Mouse (Mus musculus): ENCODE measurements around the gene Slc5a5. TPM values are rescaled to one million over a fixed set of nuclear protein-coding genes. Genes with fewer than 3 reads are reported as not detected.

Slc5a5 gene
- total and polyA plus RNA-seq, 3 experiments = 0.28 TPM; not detected in 2

DNA sequence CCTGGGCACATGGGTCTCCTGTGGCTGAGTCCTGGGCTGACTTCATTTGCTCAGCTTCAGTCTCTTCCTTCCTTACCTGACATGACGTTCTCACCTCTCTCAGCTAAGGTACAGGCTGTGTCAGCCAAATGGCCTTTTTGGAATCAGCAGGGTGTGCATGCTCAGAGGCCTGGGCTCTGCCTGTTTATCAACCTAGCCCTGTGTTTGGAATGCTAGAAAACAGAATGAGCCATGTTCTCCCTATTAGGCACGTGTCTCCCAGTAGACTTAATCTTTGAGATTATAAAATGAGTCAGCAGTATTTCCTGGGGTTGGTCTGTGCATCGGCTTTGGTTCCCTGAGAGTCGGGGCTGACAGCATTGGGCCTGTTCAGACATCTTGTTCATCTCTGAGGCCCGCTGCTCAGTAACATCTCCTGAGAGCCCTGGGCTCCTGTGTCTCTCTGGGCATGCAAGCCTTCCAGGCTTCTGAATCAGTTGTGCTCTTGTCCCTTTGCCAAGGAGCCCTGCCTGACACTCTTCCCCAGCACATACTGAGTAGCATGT, 36.3 kb upstream of the Slc5a5 start:
- Histone ChIP-seq H3K9me3 (replicated peaks) (no peaks in the 10 kb centered on the region), H3K27me3 (ENCODE audit: insufficient read depth, low read length) (peaks cover 34% of the 10 kb centered on the region), H3K36me3 (replicated peaks) (no peaks in the 10 kb centered on the region), H3K4me1 (ENCODE audit: insufficient read depth, low read depth, low read length) (peaks cover 9% of the 10 kb centered on the region), H3K4me3 (ENCODE audit: low read depth, low read length) (no peak overlapping the region)
- DNase-seq (ENCODE audit: low spot score) = no peak
- TF ChIP-seq GATA2 (IDR thresholded peaks at IDR 0.05; ENCODE audit: borderline replicate concordance, low read depth, low read length) = no peak
- no peak for ATAC-seq (ENCODE audit: extremely low read depth, insufficient number of reproducible peaks, low FRiP score, poor library complexity, severe bottlenecking)

DNA sequence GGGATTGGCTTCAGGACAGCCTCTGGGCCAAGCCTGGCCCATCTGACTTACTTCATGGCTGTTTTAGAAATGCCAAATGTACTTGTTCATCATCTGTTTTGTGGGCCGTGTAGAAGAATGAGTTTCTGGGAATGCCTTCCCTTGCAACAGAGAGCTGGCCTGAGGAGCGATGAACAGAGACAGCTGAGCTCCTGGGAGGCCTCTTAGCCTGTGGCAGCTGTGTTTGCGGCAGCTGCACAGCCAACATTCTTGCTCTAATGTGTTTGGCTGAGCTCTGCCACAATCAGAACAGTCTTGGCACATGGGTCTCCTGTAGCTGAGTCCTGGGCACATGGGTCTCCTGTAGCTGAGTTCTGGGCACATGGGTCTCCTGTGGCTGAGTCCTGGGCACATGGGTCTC, 35.5 kb upstream of the Slc5a5 start:
- Histone ChIP-seq H3K4me1 (ENCODE audit: insufficient read depth, low read depth, low read length) (peaks cover 9% of the 10 kb centered on the region), H3K4me3 (ENCODE audit: low read depth, low read length) (no peak overlapping the region), H3K36me3 (replicated peaks) (no peaks in the 10 kb centered on the region), H3K27me3 (ENCODE audit: insufficient read depth, low read length) (peaks cover 34% of the 10 kb centered on the region), H3K9me3 (replicated peaks) (no peaks in the 10 kb centered on the region)
- DNase-seq (ENCODE audit: low spot score) (no peak), ATAC-seq (ENCODE audit: extremely low read depth, insufficient number of reproducible peaks, low FRiP score, poor library complexity, severe bottlenecking) (no peak)
- TF ChIP-seq GATA2 (IDR thresholded peaks at IDR 0.05; ENCODE audit: borderline replicate concordance, low read depth, low read length) = no peak
- no peak for TF ChIP-seq TAL1 (conservative IDR thresholded peaks at IDR 0.05; ENCODE audit: low read depth, low read length)
- no peak for TF ChIP-seq GATA1 (IDR thresholded peaks at IDR 0.05; ENCODE audit: borderline replicate concordance, low read length)
- no peak for TF ChIP-seq CTCF (IDR thresholded peaks at IDR 0.05; ENCODE audit: low read depth, low read length)
- TF ChIP-seq POLR2AphosphoS5 (IDR thresholded peaks at IDR 0.05; ENCODE audit: insufficient replicate concordance, low read depth, low read length) = no peak

DNA sequence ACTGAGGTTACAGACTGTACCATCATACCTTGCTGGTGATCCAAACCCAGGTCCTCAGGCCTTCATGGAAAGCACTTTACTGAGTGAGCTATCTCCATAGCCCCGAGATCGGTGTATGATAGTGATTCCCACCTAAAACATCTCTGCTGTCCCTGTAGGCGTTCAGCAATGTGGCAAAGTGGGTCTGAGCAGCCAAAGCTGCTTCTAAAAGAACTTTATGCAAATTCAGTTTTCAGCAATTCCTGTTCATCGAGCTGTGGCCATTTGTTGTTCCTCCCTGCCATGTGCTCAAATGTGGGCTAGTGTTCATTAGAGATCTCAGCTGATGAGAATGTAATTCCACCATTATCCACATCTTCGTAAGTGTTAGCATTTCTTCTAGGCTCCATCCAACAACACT, 33.8 kb upstream of the Slc5a5 start:
- Histone ChIP-seq H3K27me3 (ENCODE audit: insufficient read depth, low read length) (peaks cover 26% of the 10 kb centered on the region), H3K36me3 (replicated peaks) (peaks cover 6% of the 10 kb centered on the region), H3K9me3 (replicated peaks) (no peaks in the 10 kb centered on the region), H3K4me3 (ENCODE audit: low read depth, low read length) (no peak overlapping the region), H3K4me1 (ENCODE audit: insufficient read depth, low read depth, low read length) (peaks cover 9% of the 10 kb centered on the region)
- TF ChIP-seq GATA1 (IDR thresholded peaks at IDR 0.05; ENCODE audit: borderline replicate concordance, low read length) = no peak
- TF ChIP-seq POLR2AphosphoS5 (IDR thresholded peaks at IDR 0.05; ENCODE audit: insufficient replicate concordance, low read depth, low read length) = no peak
- no peak for TF ChIP-seq TAL1 (conservative IDR thresholded peaks at IDR 0.05; ENCODE audit: low read depth, low read length)
- no peak for TF ChIP-seq CTCF (IDR thresholded peaks at IDR 0.05; ENCODE audit: low read depth, low read length)
- no peak for TF ChIP-seq GATA2 (IDR thresholded peaks at IDR 0.05; ENCODE audit: borderline replicate concordance, low read depth, low read length)
- DNase-seq (ENCODE audit: low spot score) (no peak), ATAC-seq (ENCODE audit: extremely low read depth, insufficient number of reproducible peaks, low FRiP score, poor library complexity, severe bottlenecking) (no peak)

DNA sequence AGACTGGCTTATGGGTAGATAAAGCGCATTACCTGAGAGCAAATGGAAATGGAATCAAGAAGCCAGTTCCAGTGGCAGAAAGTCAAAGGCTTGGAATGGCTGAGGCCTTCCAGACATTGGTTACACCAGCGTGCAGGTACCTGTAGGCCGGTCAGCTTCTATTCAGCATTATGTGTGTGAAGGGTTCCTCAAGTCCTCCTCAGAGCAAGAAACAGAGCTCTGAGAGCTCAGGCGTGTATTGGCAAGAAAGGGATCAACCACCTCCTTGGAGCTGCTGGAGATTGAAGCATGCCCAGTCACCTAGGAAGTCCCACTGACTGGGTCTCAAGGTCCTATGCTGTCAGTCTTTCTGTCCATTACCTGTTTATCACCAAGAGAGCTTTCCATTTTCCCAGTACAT, 33.2 kb upstream of the Slc5a5 start:
- H3K4me1 ChIP-seq (ENCODE audit: insufficient read depth, low read depth, low read length) = peaks cover 9% of the 10 kb centered on the region
- no peak overlapping the region for H3K4me3 ChIP-seq (ENCODE audit: low read depth, low read length)
- ATAC-seq (ENCODE audit: extremely low read depth, insufficient number of reproducible peaks, low FRiP score, poor library complexity, severe bottlenecking) (no peak), DNase-seq (ENCODE audit: low spot score) (no peak)
- TF ChIP-seq TAL1 (conservative IDR thresholded peaks at IDR 0.05; ENCODE audit: low read depth, low read length) (no peak), GATA2 (IDR thresholded peaks at IDR 0.05; ENCODE audit: borderline replicate concordance, low read depth, low read length) (no peak), POLR2AphosphoS5 (IDR thresholded peaks at IDR 0.05; ENCODE audit: insufficient replicate concordance, low read depth, low read length) (no peak), CTCF (IDR thresholded peaks at IDR 0.05; ENCODE audit: low read depth, low read length) (no peak), GATA1 (IDR thresholded peaks at IDR 0.05; ENCODE audit: borderline replicate concordance, low read length) (no peak)
- no peaks in the 10 kb centered on the region for H3K9me3 ChIP-seq (replicated peaks)
- peaks cover 12% of the 10 kb centered on the region for H3K36me3 ChIP-seq (replicated peaks)
- peaks cover 24% of the 10 kb centered on the region for H3K27me3 ChIP-seq (ENCODE audit: insufficient read depth, low read length)

DNA sequence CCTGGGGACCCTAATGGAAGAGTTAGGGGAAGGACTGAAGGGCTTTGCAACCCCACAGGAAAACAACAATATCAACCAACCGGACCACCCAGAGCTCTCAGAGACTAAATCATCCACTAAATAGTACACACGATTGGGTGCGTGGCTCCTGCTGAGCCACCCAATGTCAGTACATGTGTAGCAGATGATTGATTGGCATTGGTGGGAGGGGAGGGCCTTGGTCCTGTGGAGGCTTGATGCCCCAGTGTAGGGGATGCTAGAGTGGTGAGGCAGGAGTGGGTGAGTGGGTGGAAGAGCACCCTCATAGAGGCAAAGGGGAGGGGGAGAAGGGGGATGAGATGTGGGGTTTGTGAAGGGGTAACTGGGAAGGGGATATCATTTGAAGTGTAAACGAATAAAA, 31.6 kb upstream of the Slc5a5 start:
- no peak overlapping the region for H3K4me3 ChIP-seq (ENCODE audit: low read depth, low read length)
- no peak for DNase-seq (ENCODE audit: low spot score)
- peaks cover 23% of the 10 kb centered on the region for H3K36me3 ChIP-seq (replicated peaks)
- no peak for ATAC-seq (ENCODE audit: extremely low read depth, insufficient number of reproducible peaks, low FRiP score, poor library complexity, severe bottlenecking)
- no peaks in the 10 kb centered on the region for H3K9me3 ChIP-seq (replicated peaks)
- H3K4me1 ChIP-seq (ENCODE audit: insufficient read depth, low read depth, low read length) = peaks cover 8% of the 10 kb centered on the region
- peaks cover 15% of the 10 kb centered on the region for H3K27me3 ChIP-seq (ENCODE audit: insufficient read depth, low read length)
- TF ChIP-seq TAL1 (conservative IDR thresholded peaks at IDR 0.05; ENCODE audit: low read depth, low read length) (no peak), GATA2 (IDR thresholded peaks at IDR 0.05; ENCODE audit: borderline replicate concordance, low read depth, low read length) (no peak), POLR2AphosphoS5 (IDR thresholded peaks at IDR 0.05; ENCODE audit: insufficient replicate concordance, low read depth, low read length) (no peak), GATA1 (IDR thresholded peaks at IDR 0.05; ENCODE audit: borderline replicate concordance, low read length) (no peak), CTCF (IDR thresholded peaks at IDR 0.05; ENCODE audit: low read depth, low read length) (no peak)

DNA sequence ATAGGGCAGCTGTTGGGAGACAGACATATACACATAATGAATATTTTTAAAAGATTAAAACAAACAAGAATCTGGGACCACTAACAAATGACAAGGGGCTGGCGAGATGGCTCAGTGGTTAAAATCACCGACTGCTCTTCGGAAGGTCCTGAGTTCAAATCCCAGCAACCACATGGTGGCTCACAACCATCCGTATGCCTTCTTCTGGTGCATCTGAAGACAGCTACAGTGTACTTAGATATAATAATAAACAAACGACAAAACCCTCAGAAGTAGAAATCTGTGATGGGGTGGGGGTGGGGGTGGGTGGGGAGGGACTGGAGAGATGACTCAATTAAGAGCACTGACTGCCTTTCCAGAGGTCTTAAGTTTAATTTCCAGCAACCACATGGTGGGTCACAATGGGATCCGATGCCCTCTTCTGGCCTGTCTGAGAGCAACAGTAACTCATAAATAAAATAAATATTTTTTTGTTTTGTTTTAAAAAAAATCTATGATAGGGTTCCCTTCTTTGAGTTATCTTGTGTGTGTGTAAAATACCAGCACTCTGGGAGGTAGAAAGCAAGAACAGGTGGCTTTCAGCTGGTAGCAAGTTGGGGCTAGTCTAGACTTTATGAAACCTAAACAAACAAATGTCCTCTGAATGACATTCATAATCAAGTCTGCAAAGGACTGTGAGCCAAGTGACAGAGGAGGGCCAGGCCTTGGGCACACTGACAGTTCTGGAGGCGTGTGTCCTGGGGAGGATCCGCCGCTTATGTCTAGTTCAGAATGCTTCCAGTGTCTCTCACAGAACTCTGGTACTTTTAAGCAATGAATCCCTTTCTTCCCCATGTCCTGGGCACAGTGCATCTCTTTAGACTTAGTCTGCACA, 27.7 kb upstream of the Slc5a5 start:
- ATAC-seq (ENCODE audit: extremely low read depth, insufficient number of reproducible peaks, low FRiP score, poor library complexity, severe bottlenecking) (no peak), DNase-seq (ENCODE audit: low spot score) (no peak)
- peaks cover 62% of the 10 kb centered on the region for H3K36me3 ChIP-seq (replicated peaks)
- no peaks in the 10 kb centered on the region for H3K9me3 ChIP-seq (replicated peaks)
- no peak for TF ChIP-seq POLR2AphosphoS5 (IDR thresholded peaks at IDR 0.05; ENCODE audit: insufficient replicate concordance, low read depth, low read length)
- TF ChIP-seq GATA1 (IDR thresholded peaks at IDR 0.05; ENCODE audit: borderline replicate concordance, low read length) = no peak
- no peak for TF ChIP-seq CTCF (IDR thresholded peaks at IDR 0.05; ENCODE audit: low read depth, low read length)
- no peak for TF ChIP-seq TAL1 (conservative IDR thresholded peaks at IDR 0.05; ENCODE audit: low read depth, low read length)
- TF ChIP-seq GATA2 (IDR thresholded peaks at IDR 0.05; ENCODE audit: borderline replicate concordance, low read depth, low read length) = no peak
- no peak overlapping the region for H3K4me3 ChIP-seq (ENCODE audit: low read depth, low read length)
- peaks cover 1% of the 10 kb centered on the region; the same call in 1 of the 2 replicates for H3K27me3 ChIP-seq (ENCODE audit: insufficient read depth, low read length)
- H3K4me1 ChIP-seq (ENCODE audit: insufficient read depth, low read depth, low read length) = peaks cover 8% of the 10 kb centered on the region; the same call in 1 of the 2 replicates
